Mouse (Mus musculus): ENCODE measurements around the gene Akr1a1. TPM values are rescaled to one million over a fixed set of nuclear protein-coding genes. Genes with fewer than 3 reads are reported as not detected.
A peak's percentile ranks its signal among the peaks of the same experiment; 100 is the strongest.

Akr1a1 gene
- total RNA-seq, 2 experiments from 2014 or later = 396 to 420 TPM

DNA sequence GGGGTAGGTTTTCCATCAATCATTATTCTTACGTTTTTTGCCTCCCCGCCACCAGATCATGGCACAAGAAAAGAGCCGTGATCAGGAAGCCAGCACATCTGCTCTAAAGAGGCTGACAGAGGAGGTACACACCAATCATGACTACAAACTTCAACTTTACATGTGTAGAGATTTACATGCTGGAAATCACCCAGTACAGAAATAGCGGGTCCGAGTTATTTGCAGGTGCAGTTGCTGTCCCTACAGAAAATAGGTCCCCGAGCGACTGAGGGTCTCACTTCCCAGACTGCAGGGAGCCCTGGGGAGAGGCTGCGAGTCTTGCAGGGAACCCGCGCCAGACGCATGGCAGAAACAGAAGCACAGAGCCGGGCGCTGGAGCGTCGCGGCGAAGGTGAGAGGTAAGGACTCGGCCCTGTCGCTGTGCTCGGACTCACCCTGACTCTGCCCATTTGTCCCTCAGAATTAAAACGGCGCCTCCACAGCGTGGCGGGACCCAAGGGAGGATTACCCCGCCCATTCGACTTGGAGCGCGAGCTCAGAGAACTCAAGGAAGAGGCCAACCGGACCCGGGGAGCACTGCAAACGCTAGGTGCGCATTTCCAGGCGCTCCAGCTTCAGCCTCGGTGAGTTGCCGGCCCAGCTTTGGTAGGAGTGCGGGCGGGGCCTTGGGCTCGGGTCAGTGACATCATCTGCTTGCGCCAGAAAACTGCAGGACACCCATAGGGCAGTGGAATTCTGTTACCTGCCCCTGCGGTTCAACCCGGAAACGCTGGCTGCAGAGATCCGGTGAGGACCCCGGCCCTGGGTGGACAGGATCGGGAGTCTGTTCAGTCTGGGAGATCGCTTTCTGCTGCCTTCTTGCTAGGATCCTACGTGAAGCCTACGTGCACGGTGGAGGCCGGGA is 54.2 kb downstream of the Akr1a1 start:
- DNase-seq (ENCODE audit: low spot score in 2 of 2) = peak; percentile 89 to 96
- intact Hi-C loops (cut with DNase I) = no loop called here

DNA sequence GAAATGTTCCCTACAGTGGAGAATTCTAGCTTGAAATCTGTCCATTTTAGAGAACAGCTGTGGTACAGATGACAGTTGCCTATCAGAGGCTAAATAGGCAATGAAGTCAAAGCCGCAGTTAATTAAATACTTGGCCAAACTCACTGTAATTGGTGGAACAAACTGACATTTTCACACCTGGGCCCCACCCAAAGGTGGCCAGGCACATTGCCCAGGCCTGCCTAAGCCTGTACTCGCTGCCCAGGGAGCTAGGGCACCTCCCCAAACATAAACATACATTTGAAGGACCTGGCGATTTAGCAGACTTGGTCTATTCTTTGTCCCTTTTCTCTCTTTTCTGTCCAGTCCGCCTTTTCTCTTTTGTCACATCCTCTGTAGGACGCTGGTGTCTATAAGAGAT is 55.1 kb downstream of the Akr1a1 start, which contains the start of gene Ccdc17:
Ccdc17 (plus strand) TSS at position 276 of the 400 bp plus-strand sequence.
- no peak for DNase-seq (ENCODE audit: low spot score in 2 of 2)
- intact Hi-C loops (cut with DNase I) = no loop called here

DNA sequence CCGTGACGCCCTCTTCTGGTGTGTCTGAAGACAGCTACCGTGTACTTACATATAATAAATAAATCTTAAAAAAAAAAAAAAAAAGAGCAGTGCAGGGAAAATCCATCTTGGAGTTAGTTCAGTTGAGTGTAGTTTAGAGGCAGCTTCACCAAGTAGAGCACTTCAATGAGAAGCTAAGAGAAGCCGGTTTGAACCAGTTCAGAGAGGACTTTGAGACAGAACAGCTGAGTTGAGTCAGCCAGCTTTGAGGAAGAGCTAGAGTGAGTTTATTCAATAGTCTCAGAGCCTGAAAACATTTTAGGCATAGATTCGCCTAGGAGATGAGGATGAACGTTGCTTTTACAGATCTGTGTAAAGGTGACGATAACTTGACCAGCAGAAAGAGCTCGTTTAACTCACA is 55.7 kb downstream of the Akr1a1 start:
- intact Hi-C loops (cut with DNase I) = no loop called here

More for the DNA sequence above, 55.7 kb downstream of the Akr1a1 start:
- no peak for DNase-seq (ENCODE audit: low spot score in 2 of 2)

Other genes starting within 250 kb of the Akr1a1 start
- 100 to 1,000 TPM; 102 to 104 TPM for gene Mast2, start 187.5 kb downstream of the Akr1a1 start, total RNA-seq (2021)
- 10 to 100 TPM; 18.9 to 20.1 TPM for gene Ipp, start 144.1 kb downstream of the Akr1a1 start, total RNA-seq (2021)
- 10 to 100 TPM in 1 of 2 experiments, 1 to 10 TPM in 1; 9.8 to 10.6 TPM for gene Tmem69, start 95.7 kb downstream of the Akr1a1 start, total RNA-seq (2021)
- gene Gpbp1l1, start 94.0 kb downstream of the Akr1a1 start, total RNA-seq (2021) = 10 to 100 TPM; 40.8 to 43.6 TPM
- gene Ccdc17, start 55.0 kb downstream of the Akr1a1 start, total RNA-seq (2021) = 1 to 10 TPM; 5.0 to 5.5 TPM
- gene Nasp, start 23.7 kb downstream of the Akr1a1 start, total RNA-seq (2021) = 10 to 100 TPM; 32.3 to 36.8 TPM
- gene Prdx1, start 33.9 kb upstream of the Akr1a1 start, total RNA-seq (2021) = 100 to 1,000 TPM; 158 to 160 TPM
- 10 to 100 TPM; 16.2 to 17.1 TPM for gene Mmachc, start 56.7 kb upstream of the Akr1a1 start, total RNA-seq (2021)
- 1 to 10 TPM; 4.0 to 6.5 TPM for gene Ccdc163, start 56.8 kb upstream of the Akr1a1 start, total RNA-seq (2021)
- gene Tesk2, start 69.3 kb upstream of the Akr1a1 start, total RNA-seq (2021) = 1 to 10 TPM; 4.2 to 5.8 TPM
- 10 to 100 TPM; 12.1 to 14.5 TPM for gene Toe1, start 156.0 kb upstream of the Akr1a1 start, total RNA-seq (2021)
- gene Mutyh, start 156.0 kb upstream of the Akr1a1 start, total RNA-seq (2021) = 1 to 10 TPM; 2.2 to 3.0 TPM
- 1 to 10 TPM; 1.2 to 1.4 TPM for gene Hpdl, start 170.0 kb upstream of the Akr1a1 start, total RNA-seq (2021)
- gene Zswim5, start 225.7 kb upstream of the Akr1a1 start, total RNA-seq (2021) = 10 to 100 TPM; 10.4 to 11.5 TPM

Data from left cerebral cortex, postnatal 25 days (tissue).